Comparison of ENCODE assay signal across 18 mouse cellular contexts in the genomic region with DNA sequence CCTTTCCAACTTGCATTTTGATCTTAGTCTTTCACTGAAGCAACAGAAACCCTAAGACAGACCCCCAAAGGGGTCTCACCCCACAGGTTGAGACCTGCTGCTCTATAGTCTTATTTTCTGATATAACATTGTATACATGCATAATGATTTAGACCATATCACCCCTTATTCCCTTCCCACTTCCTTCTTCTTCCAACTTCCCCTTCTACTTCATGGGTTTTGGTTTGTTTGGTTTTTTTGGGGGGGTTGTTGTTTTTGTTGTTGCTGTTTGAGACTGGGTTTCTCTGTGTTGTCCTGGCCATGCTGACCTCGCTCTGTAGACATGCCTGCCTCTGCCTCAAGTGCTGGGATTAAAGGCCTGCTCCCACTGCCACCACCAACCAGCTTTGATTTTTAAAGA.
"Had no signal": no experiment of that assay in that cellular context is flagged by ENCODE, and none has a peak within 500 bp of the region (broad histone marks: within the 10 kb centered on the region; RNA-seq: fewer than 3 reads in every experiment).

No protein-coding gene starts in this region.

- H3K27ac ChIP-seq: liver, embryonic 15.5 days; lung, embryonic 15.5 days; midbrain, embryonic 12.5 days; neural tube, embryonic 12.5 days; stomach, embryonic 15.5 days; stomach, postnatal 0 days had no signal

- H3K9ac ChIP-seq: liver, embryonic 15.5 days; liver, postnatal 0 days; lung, embryonic 15.5 days; midbrain, embryonic 12.5 days; neural tube, embryonic 12.5 days; stomach, embryonic 15.5 days had no signal

- H3K4me1 ChIP-seq: liver, embryonic 15.5 days; lung, embryonic 15.5 days; midbrain, embryonic 12.5 days; neural tube, embryonic 12.5 days; stomach, embryonic 15.5 days had no signal

- H3K4me2 ChIP-seq: liver, embryonic 15.5 days; lung, embryonic 15.5 days; midbrain, embryonic 12.5 days; neural tube, embryonic 12.5 days; stomach, embryonic 15.5 days had no signal

- H3K27me3 ChIP-seq: liver, embryonic 15.5 days; lung, embryonic 15.5 days; megakaryocyte, embryonic 14.5 days; midbrain, embryonic 12.5 days; neural tube, embryonic 12.5 days; stomach, embryonic 15.5 days had no signal

- H3K4me3 ChIP-seq: liver, embryonic 15.5 days; lung, embryonic 15.5 days; megakaryocyte, embryonic 14.5 days; midbrain, embryonic 12.5 days; neural tube, embryonic 12.5 days; stomach, embryonic 15.5 days had no signal

- H3K9me3 ChIP-seq: liver, embryonic 15.5 days; lung, embryonic 15.5 days; megakaryocyte, embryonic 14.5 days; midbrain, embryonic 12.5 days; neural tube, embryonic 12.5 days; stomach, embryonic 15.5 days had no signal

- DNase-seq: liver, postnatal 0 days; lung, adult 2 months; lung, postnatal 14 days; lung, postnatal 36 days; midbrain, embryonic 14.5 days; right cerebral cortex, postnatal 14 days; thymus, adult 2 months; thymus, postnatal 25 days; thymus, postnatal 4 days had no signal

- ATAC-seq: liver, postnatal 0 days; lung, postnatal 0 days; midbrain, embryonic 16.5 days had no signal
